Mouse (Mus musculus) lung, adult 2 months (tissue): ENCODE data around the gene Ntn1.

Experiments
- CTCF ChIP-seq: fragments of 200-500 bp; IDR thresholded peaks from 2 replicates; pipeline ENCODE4 v1.5.1; 2011; ENCODE audit warnings: mild to moderate bottlenecking, low read length, control low read depth; ENCODE audit not compliant: insufficient read depth
- POLR2A ChIP-seq: fragments of 200-500 bp; IDR thresholded peaks from 2 replicates; pipeline ENCODE4 v1.6.1; 2011; ENCODE audit warnings: low read depth, mild to moderate bottlenecking, control low read depth, low read length, borderline replicate concordance; ENCODE audit errors: extremely low read depth

DNA sequence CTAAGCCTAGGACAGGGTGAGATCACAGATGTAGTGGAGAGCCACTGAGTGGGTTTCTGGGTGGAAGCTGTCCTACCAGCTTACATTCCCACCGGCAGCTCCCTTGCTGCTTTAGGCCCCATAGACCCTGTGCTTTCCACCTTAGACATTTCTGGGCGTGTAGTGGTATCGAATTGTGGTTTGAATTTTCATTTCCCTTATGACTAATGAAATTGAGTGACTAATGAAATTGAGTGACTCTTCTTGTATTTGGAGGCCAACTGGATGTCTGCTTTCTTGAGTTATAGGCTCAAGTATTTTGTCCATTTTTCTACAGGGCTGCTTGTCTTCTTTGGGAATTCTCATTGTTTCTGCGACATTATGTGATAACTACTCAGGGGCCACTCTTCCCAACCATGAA, 45.9 kb upstream of the Ntn1 start:
- TF ChIP-seq POLR2A, result no peak
- no peak for TF ChIP-seq CTCF
